Mouse (Mus musculus) erythroblast, embryonic 14.5 days (primary cell): ENCODE data around the gene Tspan14. TPM values are rescaled to one million over a fixed set of nuclear protein-coding genes. Genes with fewer than 3 reads are reported as not detected.

Source experiments
- H3K27me3 ChIP-seq: 2 replicates; pipeline ENCODE4 v1.6.1; 2012; ENCODE audit warnings: inconsistent platforms; ENCODE audit not compliant: control insufficient read depth
- H3K36me3 ChIP-seq: 2 replicates; pipeline ENCODE4 v1.6.1; 2012; ENCODE audit warnings: mild to moderate bottlenecking, inconsistent platforms; ENCODE audit not compliant: control insufficient read depth
- H3K4me1 ChIP-seq: 2 replicates; pipeline ENCODE4 v1.6.1; 2012; ENCODE audit warnings: inconsistent platforms; ENCODE audit not compliant: control insufficient read depth
- H3K4me3 ChIP-seq: replicated peaks from 2 replicates; pipeline ENCODE3; 2012; ENCODE audit warnings: moderate library complexity, mild to moderate bottlenecking, inconsistent platforms
- H3K9me3 ChIP-seq: 2 replicates; pipeline ENCODE4 v1.6.1; 2012; ENCODE audit warnings: low read length, inconsistent platforms, mixed read lengths; ENCODE audit not compliant: control insufficient read depth
- GATA1 ChIP-seq: IDR thresholded peaks from 2 replicates; pipeline ENCODE4 v1.6.1; 2012; ENCODE audit warnings: low read length, inconsistent platforms, mixed read lengths
- TAL1 ChIP-seq: IDR thresholded peaks from 3 replicates; pipeline ENCODE4 v1.6.1; 2012; ENCODE audit warnings: low read length, inconsistent platforms, mixed read lengths
- polyA plus RNA-seq: library from polyadenylated mRNA; stranded (reverse); fragments of >175 nt; gene quantifications from 2 replicates; pipeline ENCODE4 v1.2.3, GENCODE M21; 2012

Gene Tspan14
- polyA plus RNA-seq: 0.27 and 0.33 TPM in 2 replicates

GRCm38 (mm10) chr14:40966392-40966861 lies at the start of gene Tspan14:
Gene Tspan14 (minus strand): TSS chr14:40966807.
- H3K4me3 ChIP-seq: peak within 1 kb of the TSS; percentile 82
- H3K9me3 ChIP-seq: no peaks in the 10 kb centered on the region
- H3K36me3 ChIP-seq: no peaks in the 10 kb centered on the region
- H3K27me3 ChIP-seq: peaks cover 9% of the 10 kb centered on the region
- H3K4me1 ChIP-seq: peaks cover 73% of the 10 kb centered on the region
- TF ChIP-seq TAL1: no peak
- no peak for TF ChIP-seq GATA1

GRCm38 (mm10) chr14:41014701-41015240 lies 48.2 kb upstream of the Tspan14 start:
- H3K36me3 ChIP-seq: peaks cover 3% of the 10 kb centered on the region
- TF ChIP-seq GATA1: no peak
- no peak for TF ChIP-seq TAL1
- H3K4me1 ChIP-seq: peaks cover 55% of the 10 kb centered on the region
- no peak overlapping the region for H3K4me3 ChIP-seq
- no peaks in the 10 kb centered on the region for H3K9me3 ChIP-seq
- H3K27me3 ChIP-seq: peaks cover 36% of the 10 kb centered on the region

- peak within 1 kb of the TSS; percentile 69 for H3K4me3 ChIP-seq
- H3K4me1 ChIP-seq: peaks cover 64% of the 10 kb centered on the region
- TF ChIP-seq TAL1 (no peak), GATA1 (no peak)
- peaks cover 36% of the 10 kb centered on the region for H3K27me3 ChIP-seq
- H3K9me3 ChIP-seq: no peaks in the 10 kb centered on the region
- H3K36me3 ChIP-seq: peaks cover 8% of the 10 kb centered on the region
Measured at GRCm38 (mm10) chr14:41013630-41014613, 47.3 kb upstream of the Tspan14 start, which contains the start of gene Fam213a. Gene Fam213a (minus strand): TSS chr14:41013788.

- Histone ChIP-seq H3K4me3 (peak overlapping the region; percentile 69), H3K9me3 (no peaks in the 10 kb centered on the region), H3K4me1 (peaks cover 70% of the 10 kb centered on the region), H3K36me3 (peaks cover 10% of the 10 kb centered on the region), H3K27me3 (peaks cover 33% of the 10 kb centered on the region)
- no peak for TF ChIP-seq GATA1
- TF ChIP-seq TAL1: no peak
Measured at GRCm38 (mm10) chr14:41013143-41013542, 46.5 kb upstream of the Tspan14 start.

GRCm38 (mm10) chr14:41011916-41012315 lies 45.3 kb upstream of the Tspan14 start:
- no peak overlapping the region for H3K4me3 ChIP-seq
- H3K27me3 ChIP-seq: peaks cover 21% of the 10 kb centered on the region
- peaks cover 12% of the 10 kb centered on the region for H3K36me3 ChIP-seq
- H3K9me3 ChIP-seq: no peaks in the 10 kb centered on the region
- TF ChIP-seq TAL1 (no peak), GATA1 (no peak)
- H3K4me1 ChIP-seq: peaks cover 76% of the 10 kb centered on the region

- peaks cover 89% of the 10 kb centered on the region for H3K4me1 ChIP-seq
- no peaks in the 10 kb centered on the region for H3K27me3 ChIP-seq
- H3K36me3 ChIP-seq: peaks cover 40% of the 10 kb centered on the region
- no peak for TF ChIP-seq GATA1
- TF ChIP-seq TAL1: no peak
- H3K9me3 ChIP-seq: no peaks in the 10 kb centered on the region
- H3K4me3 ChIP-seq: peak overlapping the region; percentile 63
Measured at GRCm38 (mm10) chr14:41008138-41008537, 41.5 kb upstream of the Tspan14 start.

- no peaks in the 10 kb centered on the region for H3K27me3 ChIP-seq
- TF ChIP-seq TAL1 (peak; percentile 69), GATA1 (peak; percentile 98)
Measured at GRCm38 (mm10) chr14:41007641-41008040, 41.0 kb upstream of the Tspan14 start.

GRCm38 (mm10) chr14:41006899-41007298 lies 40.3 kb upstream of the Tspan14 start:
- Histone ChIP-seq H3K4me3 (peak overlapping the region; percentile 63), H3K36me3 (peaks cover 51% of the 10 kb centered on the region), H3K4me1 (peaks cover 80% of the 10 kb centered on the region), H3K27me3 (no peaks in the 10 kb centered on the region), H3K9me3 (no peaks in the 10 kb centered on the region)
- TF ChIP-seq TAL1: peak; percentile 83
- peak; percentile 78 for TF ChIP-seq GATA1

More at GRCm38 (mm10) chr14:41007641-41008040, 41.0 kb upstream of the Tspan14 start:
- no peaks in the 10 kb centered on the region for H3K9me3 ChIP-seq
- H3K36me3 ChIP-seq: peaks cover 44% of the 10 kb centered on the region
- peaks cover 86% of the 10 kb centered on the region for H3K4me1 ChIP-seq
- H3K4me3 ChIP-seq: peak overlapping the region; percentile 63

- no peaks in the 10 kb centered on the region for H3K27me3 ChIP-seq
- peaks cover 79% of the 10 kb centered on the region for H3K4me1 ChIP-seq
- H3K4me3 ChIP-seq: peak overlapping the region; percentile 63
- H3K9me3 ChIP-seq: no peaks in the 10 kb centered on the region
- TF ChIP-seq GATA1 (no peak), TAL1 (no peak)
- peaks cover 57% of the 10 kb centered on the region for H3K36me3 ChIP-seq
Measured at GRCm38 (mm10) chr14:41006263-41006662, 39.7 kb upstream of the Tspan14 start.
